Mouse (Mus musculus) layer of hippocampus, adult 9-10 months (tissue): ENCODE data around the gene Ccr8.

ENCODE experiments used
- DNase-seq: peaks from one replicate; pipeline ENCODE4 v3.0.0; 2022; ENCODE audit warnings: low spot score

The Ccr8 gene

GRCm38 (mm10) chr9:120091696-120092238 lies at the start of gene Ccr8:
Ccr8 (plus strand) TSS chr9:120092114.
- no peak for DNase-seq

GRCm38 (mm10) chr9:120043115-120043514 lies 48.8 kb upstream of the Ccr8 start:
- DNase-seq, result no peak

GRCm38 (mm10) chr9:120048495-120048894 lies 43.4 kb upstream of the Ccr8 start:
- DNase-seq, result no peak

- no peak for DNase-seq
Observed at GRCm38 (mm10) chr9:120049407-120049806, 42.5 kb upstream of the Ccr8 start.

- peak; percentile 33 for DNase-seq
Observed at GRCm38 (mm10) chr9:120054545-120055277, 37.2 kb upstream of the Ccr8 start.

- DNase-seq, result no peak
Observed at GRCm38 (mm10) chr9:120056201-120056600, 35.7 kb upstream of the Ccr8 start.

GRCm38 (mm10) chr9:120058730-120059129 lies 33.2 kb upstream of the Ccr8 start:
- no peak for DNase-seq

GRCm38 (mm10) chr9:120064317-120064716 lies 27.6 kb upstream of the Ccr8 start:
- no peak for DNase-seq

- no peak for DNase-seq
Observed at GRCm38 (mm10) chr9:120067609-120068008, 24.3 kb upstream of the Ccr8 start.

GRCm38 (mm10) chr9:120068047-120068446 lies 23.9 kb upstream of the Ccr8 start:
- DNase-seq, result no peak

- no peak for DNase-seq
Observed at GRCm38 (mm10) chr9:120069779-120070178, 22.1 kb upstream of the Ccr8 start, which contains the start of gene Cx3cr1. Cx3cr1 (minus strand) TSS chr9:120069879.

GRCm38 (mm10) chr9:120071251-120071650 lies 20.7 kb upstream of the Ccr8 start:
- DNase-seq, result no peak

- DNase-seq, result peak; percentile 85
Observed at GRCm38 (mm10) chr9:120073169-120073568, 18.7 kb upstream of the Ccr8 start.

- no peak for DNase-seq
Observed at GRCm38 (mm10) chr9:120074516-120074915, 17.4 kb upstream of the Ccr8 start.

GRCm38 (mm10) chr9:120078241-120078640 lies 13.7 kb upstream of the Ccr8 start:
- DNase-seq, result no peak

- DNase-seq, result no peak
Observed at GRCm38 (mm10) chr9:120079901-120080300, 12.0 kb upstream of the Ccr8 start.

- DNase-seq, result no peak
Observed at GRCm38 (mm10) chr9:120080546-120081108, 11.3 kb upstream of the Ccr8 start.

GRCm38 (mm10) chr9:120081247-120081646 lies 10.7 kb upstream of the Ccr8 start:
- DNase-seq, result no peak

GRCm38 (mm10) chr9:120081967-120082366 lies 9.9 kb upstream of the Ccr8 start:
- peak; percentile 36 for DNase-seq

- no peak for DNase-seq
Observed at GRCm38 (mm10) chr9:120082691-120083090, 9.2 kb upstream of the Ccr8 start.

GRCm38 (mm10) chr9:120083158-120083894 lies 8.6 kb upstream of the Ccr8 start:
- DNase-seq, result no peak

GRCm38 (mm10) chr9:120084406-120084805 lies 7.5 kb upstream of the Ccr8 start:
- no peak for DNase-seq

GRCm38 (mm10) chr9:120089125-120089524 lies 2.8 kb upstream of the Ccr8 start:
- DNase-seq, result no peak
